In the genomic region with DNA sequence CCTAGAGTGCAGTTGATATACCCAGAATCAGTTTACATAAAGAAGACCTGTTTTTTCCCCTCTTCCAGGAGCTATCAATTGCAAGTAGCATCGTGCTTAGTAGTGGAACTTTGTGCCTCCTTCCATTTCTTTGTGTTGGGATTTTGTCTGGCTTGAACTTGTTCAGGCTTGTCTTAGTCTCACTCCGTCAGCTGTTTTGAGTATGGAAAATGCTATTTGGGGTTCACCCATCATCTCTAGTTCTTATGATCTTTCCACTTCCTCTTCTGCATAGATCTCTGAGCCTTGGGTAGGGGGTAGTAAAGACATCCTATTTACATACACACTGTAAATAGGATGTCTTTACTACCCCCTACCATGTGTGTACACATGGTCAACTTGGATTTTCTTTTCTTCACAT, we compare ENCODE assay signal across 26 mouse cellular contexts. TPM values are rescaled to one million over a fixed set of nuclear protein-coding genes. Genes with fewer than 3 reads are reported as not detected.
"Had no signal": no experiment of that assay in that cellular context is flagged by ENCODE, and none has a peak within 500 bp of the region (broad histone marks: within the 10 kb centered on the region; RNA-seq: fewer than 3 reads in every experiment).

No protein-coding gene starts in this region.

- DNase-seq: cerebellum, adult 9-10 months; cerebellum, adult 9-11 months; cerebellum, postnatal 10 days; cerebellum, postnatal 14 days; cerebellum, postnatal 25 days; cerebellum, postnatal 36 days; embryo, embryonic 11 days; forebrain, postnatal 0 days; gastrocnemius, adult 2 months; gastrocnemius, postnatal 10 days; gastrocnemius, postnatal 14 days; gastrocnemius, postnatal 25 days; gastrocnemius, postnatal 36 days; heart, adult 18-20 months; heart, adult 2 months had no signal

- H3K27ac ChIP-seq: embryonic facial prominence, embryonic 10.5 days; embryonic facial prominence, embryonic 12.5 days; embryonic facial prominence, embryonic 13.5 days; embryonic facial prominence, embryonic 15.5 days; forebrain, embryonic 10.5 days; forebrain, embryonic 12.5 days; forebrain, embryonic 13.5 days; forebrain, embryonic 15.5 days; gastrocnemius, adult 2 months; heart, adult 2 months had no signal

- H3K36me3 ChIP-seq: embryonic facial prominence, embryonic 10.5 days; embryonic facial prominence, embryonic 12.5 days; embryonic facial prominence, embryonic 13.5 days; embryonic facial prominence, embryonic 15.5 days; forebrain, embryonic 10.5 days; forebrain, embryonic 12.5 days; forebrain, embryonic 15.5 days had no signal

- H3K27me3 ChIP-seq: embryonic facial prominence, embryonic 12.5 days; embryonic facial prominence, embryonic 13.5 days; embryonic facial prominence, embryonic 15.5 days; forebrain, embryonic 12.5 days; forebrain, embryonic 13.5 days; forebrain, embryonic 15.5 days had no signal

- H3K9ac ChIP-seq: embryonic facial prominence, embryonic 12.5 days; embryonic facial prominence, embryonic 13.5 days; embryonic facial prominence, embryonic 15.5 days; forebrain, embryonic 12.5 days; forebrain, embryonic 13.5 days; forebrain, embryonic 15.5 days; forebrain, postnatal 0 days had no signal

- H3K4me1 ChIP-seq: embryonic facial prominence, embryonic 10.5 days; embryonic facial prominence, embryonic 12.5 days; embryonic facial prominence, embryonic 13.5 days; embryonic facial prominence, embryonic 15.5 days; forebrain, embryonic 15.5 days had no signal

- ATAC-seq: forebrain, embryonic 13.5 days; forebrain, embryonic 14.5 days; forebrain, embryonic 15.5 days; forebrain, embryonic 16.5 days; forebrain, postnatal 0 days had no signal

- H3K4me2 ChIP-seq: embryonic facial prominence, embryonic 12.5 days; embryonic facial prominence, embryonic 13.5 days; embryonic facial prominence, embryonic 15.5 days; forebrain, embryonic 12.5 days; forebrain, embryonic 13.5 days; forebrain, embryonic 15.5 days had no signal

- H3K9me3 ChIP-seq: embryonic facial prominence, embryonic 10.5 days; embryonic facial prominence, embryonic 12.5 days; embryonic facial prominence, embryonic 13.5 days; embryonic facial prominence, embryonic 15.5 days; forebrain, embryonic 10.5 days; forebrain, embryonic 12.5 days; forebrain, embryonic 13.5 days; forebrain, embryonic 15.5 days had no signal

- H3K4me3 ChIP-seq: embryonic facial prominence, embryonic 10.5 days; embryonic facial prominence, embryonic 12.5 days; embryonic facial prominence, embryonic 13.5 days; embryonic facial prominence, embryonic 15.5 days; erythroblast, embryonic 14.5 days; forebrain, embryonic 10.5 days; forebrain, embryonic 12.5 days; forebrain, embryonic 13.5 days; forebrain, embryonic 15.5 days; gastrocnemius, adult 2 months; heart, adult 2 months had no signal

RNA-seq across cellular contexts. Expression of a gene that starts 7.2 kb away (rescaled TPM):
- polyA plus RNA-seq: erythroblast, embryonic 14.5 days had no signal
